ENCODE assay signal across 8 mouse cellular contexts in genomic region chr11:79729231-79730047, GRCm38 (mm10).
DNase-seq lines count a peak whose midpoint lies in the region; TF ChIP-seq lines count a peak whose summit lies in the region.
"Had no signal": no experiment of that assay in that cellular context is flagged by ENCODE, and none has a peak within 500 bp of the region (broad histone marks: within the 10 kb centered on the region; RNA-seq: fewer than 3 reads in every experiment).

No protein-coding gene starts in this region.

- 3% methylated on average over 13 of the region's 13 CpGs for WGBS in cerebellum, adult 2 months
- 29% methylated on average over 13 of the region's 13 CpGs for WGBS in kidney, adult 2 months
- 26% methylated on average over 13 of the region's 13 CpGs for WGBS in lung, adult 2 months

- peaks cover 11% of the 10 kb centered on the region for H3K4me1 ChIP-seq in cerebellum, adult 2 months (ENCODE audit: control insufficient read depth, insufficient read depth, low read length)
- H3K4me1 ChIP-seq in kidney, adult 2 months (ENCODE audit: control insufficient read depth, insufficient read depth, low read length) = peaks cover 38% of the 10 kb centered on the region
- H3K4me1 ChIP-seq in lung, adult 2 months (ENCODE audit: control insufficient read depth, insufficient read depth, low read length) = peaks cover 12% of the 10 kb centered on the region

- H3K27me3 ChIP-seq in cerebellum, adult 2 months (ENCODE audit: control insufficient read depth, insufficient read depth, low read length) = no peaks in the 10 kb centered on the region
- no peaks in the 10 kb centered on the region for H3K27me3 ChIP-seq in kidney, adult 2 months (replicated peaks; ENCODE audit: control insufficient read depth, insufficient read depth, low read length)

- peak overlapping the region; percentile 34 for H3K27ac ChIP-seq in cerebellum, adult 2 months (ENCODE audit: insufficient read depth, low read length)
- peak overlapping the region; percentile 82 for H3K27ac ChIP-seq in kidney, adult 2 months (ENCODE audit: insufficient read depth, low read depth, low read length)
- H3K27ac ChIP-seq: macrophage had no signal

- H3K36me3 ChIP-seq in kidney, adult 2 months (ENCODE audit: control insufficient read depth, insufficient read depth, low read length) = no peaks in the 10 kb centered on the region

- H3K4me3 ChIP-seq in cerebellum, adult 2 months (replicated peaks; ENCODE audit: insufficient read depth, low read depth, low read length) = no peak overlapping the region
- H3K4me3 ChIP-seq in kidney, adult 2 months (ENCODE audit: insufficient read depth, low read depth, low read length) = no peak overlapping the region
- H3K4me3 ChIP-seq in lung, adult 2 months (replicated peaks; ENCODE audit: extremely low read depth, low read depth, low read length) = no peak overlapping the region

- TF ChIP-seq POLR2A in cerebellum, adult 2 months (IDR thresholded peaks at IDR 0.05; ENCODE audit: borderline replicate concordance, insufficient read depth, low read length) = no peak
- TF ChIP-seq POLR2A in kidney, adult 2 months (IDR thresholded peaks at IDR 0.05; ENCODE audit: low read depth, low read length) = no peak
- TF ChIP-seq POLR2A in lung, adult 2 months (IDR thresholded peaks at IDR 0.05; ENCODE audit: borderline replicate concordance, extremely low read depth, low read depth, low read length) = no peak

- no peak for TF ChIP-seq CTCF in cerebellum, adult 2 months (IDR thresholded peaks at IDR 0.05; ENCODE audit: borderline replicate concordance, insufficient read depth, low read depth, low read length)
- TF ChIP-seq CTCF in kidney, adult 2 months (conservative IDR thresholded peaks at IDR 0.05; ENCODE audit: insufficient read depth, insufficient read length, low read depth, low read length) = no peak
- TF ChIP-seq CTCF in lung, adult 2 months (IDR thresholded peaks at IDR 0.05; ENCODE audit: insufficient read depth, low read length) = no peak

- DNase-seq in adrenal gland, postnatal 10 days = peak; percentile 83
- DNase-seq in cerebellum, adult 2 months = peak; percentile 87 to 93
- DNase-seq in gastrocnemius, adult 18-20 months (ENCODE audit: low spot score) = peak; percentile 63
- DNase-seq in kidney, adult 2 months = peak; percentile 92
- peak; percentile 70 for DNase-seq in lung, adult 2 months
- peak; percentile 46 for DNase-seq in right cerebral cortex, postnatal 14 days
- no peak for DNase-seq in T-cell, adult 2 months (ENCODE audit: low spot score)
